Mouse (Mus musculus): ENCODE data around the gene Kctd15.

GRCm38 (mm10) chr7:34693916-34694315, 37.4 kb upstream of the Kctd15 start:
- TF ChIP-seq CTCF (IDR thresholded peaks at IDR 0.05; ENCODE audit: low read depth, low read length) (no peak), POLR2A (IDR thresholded peaks at IDR 0.05; ENCODE audit: extremely low read depth, insufficient read depth, low read length) (no peak)
